In genomic region chr13:24155190-24155589, GRCm38 (mm10) we compare ENCODE assay signal across 18 mouse cellular contexts.
DNase-seq lines count a peak whose midpoint lies in the region; ATAC-seq and TF ChIP-seq lines count a peak whose summit lies in the region.
"Had no signal": no experiment of that assay in that cellular context is flagged by ENCODE, and none has a peak within 500 bp of the region (broad histone marks: within the 10 kb centered on the region; RNA-seq: fewer than 3 reads in every experiment).

No protein-coding gene starts in this region.

- no peak for TF ChIP-seq POLR2A in heart, adult 2 months (IDR thresholded peaks at IDR 0.05; ENCODE audit: insufficient read depth, low read depth, low read length)

- no peak overlapping the region for H3K4me3 ChIP-seq in embryonic facial prominence, embryonic 11.5 days (ENCODE audit: low read depth, low read length)
- no peak overlapping the region for H3K4me3 ChIP-seq in heart, embryonic 12.5 days
- H3K4me3 ChIP-seq in heart, adult 2 months, result no peak overlapping the region
- H3K4me3 ChIP-seq: forebrain, embryonic 15.5 days; hindbrain, embryonic 10.5 days; kidney, embryonic 15.5 days; liver, embryonic 13.5 days had no signal

- WGBS in embryonic facial prominence, embryonic 11.5 days, result 17% methylated on average over 6 of the region's 6 CpGs
- WGBS in heart, embryonic 12.5 days, result 37% methylated on average over 6 of the region's 6 CpGs
- WGBS in heart, adult 2 months, result 60% methylated on average over 6 of the region's 6 CpGs

- H3K79me2 ChIP-seq in heart, adult 2 months (replicated peaks; ENCODE audit: control insufficient read depth, insufficient read depth, low read length), result no peaks in the 10 kb centered on the region

- H3K9ac ChIP-seq in embryonic facial prominence, embryonic 11.5 days (replicated peaks; ENCODE audit: low read length), result no peak overlapping the region
- H3K9ac ChIP-seq in heart, embryonic 12.5 days, result no peak overlapping the region
- H3K9ac ChIP-seq in heart, adult 2 months (ENCODE audit: low read depth, low read length), result no peak overlapping the region
- H3K9ac ChIP-seq: forebrain, embryonic 15.5 days; kidney, embryonic 15.5 days; liver, embryonic 13.5 days had no signal

- DNase-seq in ES-CJ7 (ENCODE audit: low read depth, low spot score) (peak; percentile 12), R1 (ENCODE audit: low read depth, low spot score) (peak; percentile 41)
- DNase-seq in cerebellum, adult 8-10 months, result peak; percentile 64
- peak; percentile 21 for DNase-seq in embryonic facial prominence, embryonic 11.5 days (ENCODE audit: low spot score)
- no peak for DNase-seq in heart, adult 2 months
- no peak for DNase-seq in thymus, postnatal 25 days
- DNase-seq: heart, adult 18-20 months; layer of hippocampus, postnatal 36 days; liver, embryonic 13.5 days; lung, postnatal 10 days; right cerebral cortex, postnatal 25 days; thymus, postnatal 36 days had no signal

- no peaks in the 10 kb centered on the region for H3K9me3 ChIP-seq in embryonic facial prominence, embryonic 11.5 days (replicated peaks; ENCODE audit: control insufficient read depth, low read length)
- H3K9me3 ChIP-seq in heart, embryonic 12.5 days (replicated peaks), result no peaks in the 10 kb centered on the region
- H3K9me3 ChIP-seq: forebrain, embryonic 15.5 days; hindbrain, embryonic 10.5 days; kidney, embryonic 15.5 days; liver, embryonic 13.5 days had no signal

- TF ChIP-seq EP300 in heart, adult 2 months (IDR thresholded peaks at IDR 0.05; ENCODE audit: insufficient read depth, low read depth, low read length), result no peak

- H3K4me1 ChIP-seq in embryonic facial prominence, embryonic 11.5 days (ENCODE audit: control insufficient read depth, insufficient read depth, low read length), result no peaks in the 10 kb centered on the region
- peaks cover 20% of the 10 kb centered on the region for H3K4me1 ChIP-seq in heart, embryonic 12.5 days (replicated peaks)
- no peaks in the 10 kb centered on the region for H3K4me1 ChIP-seq in heart, adult 2 months (ENCODE audit: control insufficient read depth, insufficient read depth, low read length)

- no peaks in the 10 kb centered on the region for H3K36me3 ChIP-seq in embryonic facial prominence, embryonic 11.5 days (replicated peaks; ENCODE audit: control insufficient read depth, insufficient read depth, low read depth, low read length)
- H3K36me3 ChIP-seq in heart, embryonic 12.5 days, result no peaks in the 10 kb centered on the region
- 0 out of 2 replicates have a peak, but pooled peaks cover 1% of the 10 kb centered on the region for H3K36me3 ChIP-seq in heart, adult 2 months (ENCODE audit: control insufficient read depth, insufficient read depth, low read length)
- H3K36me3 ChIP-seq: forebrain, embryonic 15.5 days; hindbrain, embryonic 10.5 days; liver, embryonic 13.5 days had no signal

- no peaks in the 10 kb centered on the region for H3K27me3 ChIP-seq in embryonic facial prominence, embryonic 11.5 days (ENCODE audit: control insufficient read depth, insufficient read depth, low read length)
- H3K27me3 ChIP-seq in heart, embryonic 12.5 days (replicated peaks), result peaks cover 50% of the 10 kb centered on the region
- no peaks in the 10 kb centered on the region for H3K27me3 ChIP-seq in heart, adult 2 months (ENCODE audit: control insufficient read depth, insufficient read depth, low read length)
- H3K27me3 ChIP-seq: forebrain, embryonic 15.5 days; kidney, embryonic 15.5 days; liver, embryonic 13.5 days had no signal

- ATAC-seq in embryonic facial prominence, embryonic 11.5 days (replicated peaks; ENCODE audit: insufficient number of reproducible peaks, low FRiP score, low TSS enrichment, low read depth), result no peak
- ATAC-seq in heart, embryonic 12.5 days (ENCODE audit: insufficient number of reproducible peaks, low FRiP score), result no peak
- ATAC-seq: forebrain, embryonic 15.5 days; inflammation-experienced regulatory T-cells, adult 6 months had no signal

- TF ChIP-seq CTCF in heart, adult 2 months (IDR thresholded peaks at IDR 0.05), result no peak

- intact Hi-C loops in heart, adult 2 months (cut with DNase I), result no loop called here

- H3K27ac ChIP-seq in embryonic facial prominence, embryonic 11.5 days (replicated peaks; ENCODE audit: low read depth, low read length), result no peak overlapping the region
- no peak overlapping the region for H3K27ac ChIP-seq in heart, embryonic 12.5 days (ENCODE audit: poor library complexity, severe bottlenecking)
- no peak overlapping the region for H3K27ac ChIP-seq in heart, adult 2 months
- H3K27ac ChIP-seq: forebrain, embryonic 15.5 days; hindbrain, embryonic 10.5 days; kidney, embryonic 15.5 days; stomach, postnatal 0 days had no signal

- H3K4me2 ChIP-seq in embryonic facial prominence, embryonic 11.5 days (ENCODE audit: low read depth, low read length), result no peak overlapping the region
- H3K4me2 ChIP-seq in heart, embryonic 12.5 days, result no peak overlapping the region
- H3K4me2 ChIP-seq: forebrain, embryonic 15.5 days; kidney, embryonic 15.5 days; liver, embryonic 13.5 days had no signal

Comparison
In these comparisons a context has a peak if more than half of its experiments do, and no peak if none do; other contexts are left out.
1. DNase-seq: peak in ES-CJ7 (single experiment), R1 (single experiment), cerebellum, adult 8-10 months (single experiment) and embryonic facial prominence, embryonic 11.5 days (single experiment); none in heart, adult 2 months (0 of 2) and thymus, postnatal 25 days (single experiment).